Mouse (Mus musculus): ENCODE measurements around the gene Gpr50. TPM values are rescaled to one million over a fixed set of nuclear protein-coding genes. Genes with fewer than 3 reads are reported as not detected.

The Gpr50 gene
- total RNA-seq, 2 experiments from 2014 or later, result not detected

GRCm38 (mm10) chrX:71670254-71670653 lies 6.8 kb downstream of the Gpr50 start:
- Histone ChIP-seq H3K4me3 (no peak overlapping the region), H3K27ac (no peak overlapping the region)
- no peak for TF ChIP-seq CTCF (IDR thresholded peaks at IDR 0.05)
- no peak for DNase-seq
- intact Hi-C loops (cut with DNase I), result no loop called here

GRCm38 (mm10) chrX:71700817-71701469 lies 37.5 kb downstream of the Gpr50 start:
- TF ChIP-seq CTCF (IDR thresholded peaks at IDR 0.05), result no peak
- no peak for DNase-seq
- Histone ChIP-seq H3K27ac (no peak overlapping the region), H3K4me3 (no peak overlapping the region)
- intact Hi-C loops (cut with DNase I), result no loop called here

Other genes with a start within 250 kb of the Gpr50 start
- 10 to 100 TPM; 51.4 to 53.5 TPM for gene Cd99l2, start 170.8 kb upstream of the Gpr50 start, total RNA-seq (2021)
- gene Hmgb3, start 107.7 kb upstream of the Gpr50 start, total RNA-seq (2021), result 1 to 10 TPM; 7.8 to 9.9 TPM
- gene Vma21, start 152.3 kb downstream of the Gpr50 start, total RNA-seq (2021), result 10 to 100 TPM; 19.5 to 20.6 TPM